Mouse (Mus musculus) spleen, adult 12 weeks (tissue): ENCODE measurements at regions not wholly inside any gene's neighbourhood (a gene's known extent, or its start where the extent isn't known, plus 50 kb on each side); places are given as distances from the start of the nearest gene placed in this dataset.

Experiments
- DNase-seq: peaks from one replicate; pipeline ENCODE4 v3.0.0; 2022; ENCODE audit warnings: low spot score

DNA sequence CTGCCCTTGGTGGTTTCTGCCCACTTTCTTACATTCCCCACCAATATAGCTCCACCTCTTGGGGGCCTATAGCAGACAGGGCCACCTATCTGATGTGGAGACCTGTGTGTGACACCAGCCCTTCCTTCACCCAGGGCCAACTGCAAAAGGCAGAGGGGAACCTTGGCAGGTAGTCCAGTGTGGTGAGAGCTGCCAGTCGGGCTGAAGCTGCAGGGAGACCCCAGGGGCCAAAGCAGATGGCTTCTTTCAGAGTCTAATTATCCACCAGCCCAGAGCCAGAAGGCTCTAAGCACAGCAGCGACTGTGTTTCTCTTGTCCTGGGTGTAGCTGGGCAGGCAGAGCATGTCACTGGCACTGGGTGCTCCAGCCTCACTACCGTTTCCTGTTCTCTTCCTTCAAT, 104.5 kb downstream of the Chst1 start:
- DNase-seq = no peak

DNA sequence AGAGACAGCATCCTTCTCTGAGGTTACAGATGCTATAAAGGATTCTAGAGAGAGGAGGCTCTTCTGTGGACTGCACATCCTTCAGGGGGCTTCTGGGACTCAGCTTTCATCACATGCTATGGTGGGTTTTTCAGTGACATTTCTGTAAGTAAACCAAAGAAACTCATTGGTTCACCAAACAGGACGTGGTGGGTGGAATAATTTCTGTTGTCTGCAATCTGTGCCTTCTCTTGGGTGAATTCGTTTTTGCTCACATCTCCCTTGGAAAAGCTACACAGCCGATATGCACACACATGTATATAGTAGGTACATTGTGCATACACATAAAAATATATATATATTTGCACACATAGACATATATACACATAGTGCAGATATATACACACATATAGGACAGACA, 110.2 kb downstream of the Chst1 start:
- no peak for DNase-seq

DNA sequence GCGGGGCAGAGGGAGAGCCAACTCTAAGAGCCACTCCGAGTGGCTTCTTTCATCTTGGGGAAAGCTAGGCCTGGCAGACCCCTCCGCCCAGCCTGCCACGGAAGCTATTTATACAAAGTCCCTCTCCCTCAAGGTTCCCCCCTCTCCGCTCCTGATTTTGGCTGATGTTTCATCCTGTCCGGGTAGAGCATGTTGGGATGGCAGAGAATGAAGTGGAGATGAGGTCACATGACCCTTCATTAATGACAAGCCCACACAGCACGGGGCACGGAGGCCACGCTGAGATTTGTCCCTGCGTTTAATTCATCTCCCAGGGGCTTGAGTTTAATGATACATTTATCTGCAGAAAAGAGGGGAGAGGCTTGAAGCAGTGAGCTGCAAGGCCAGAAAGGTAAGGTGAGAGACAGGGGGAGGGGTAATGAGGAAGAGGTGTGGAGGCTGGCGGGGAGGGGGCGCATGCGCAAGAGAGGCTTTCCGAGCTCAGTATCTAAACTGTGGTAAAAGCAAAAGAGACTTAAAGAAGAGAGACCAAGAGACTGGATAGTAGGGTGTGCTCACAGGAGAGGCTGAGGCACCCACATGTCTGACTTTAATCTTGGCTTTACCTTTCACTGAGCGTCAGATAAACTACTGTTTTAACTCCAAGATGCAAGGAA, 111.7 kb downstream of the Chst1 start:
- no peak for DNase-seq

DNA sequence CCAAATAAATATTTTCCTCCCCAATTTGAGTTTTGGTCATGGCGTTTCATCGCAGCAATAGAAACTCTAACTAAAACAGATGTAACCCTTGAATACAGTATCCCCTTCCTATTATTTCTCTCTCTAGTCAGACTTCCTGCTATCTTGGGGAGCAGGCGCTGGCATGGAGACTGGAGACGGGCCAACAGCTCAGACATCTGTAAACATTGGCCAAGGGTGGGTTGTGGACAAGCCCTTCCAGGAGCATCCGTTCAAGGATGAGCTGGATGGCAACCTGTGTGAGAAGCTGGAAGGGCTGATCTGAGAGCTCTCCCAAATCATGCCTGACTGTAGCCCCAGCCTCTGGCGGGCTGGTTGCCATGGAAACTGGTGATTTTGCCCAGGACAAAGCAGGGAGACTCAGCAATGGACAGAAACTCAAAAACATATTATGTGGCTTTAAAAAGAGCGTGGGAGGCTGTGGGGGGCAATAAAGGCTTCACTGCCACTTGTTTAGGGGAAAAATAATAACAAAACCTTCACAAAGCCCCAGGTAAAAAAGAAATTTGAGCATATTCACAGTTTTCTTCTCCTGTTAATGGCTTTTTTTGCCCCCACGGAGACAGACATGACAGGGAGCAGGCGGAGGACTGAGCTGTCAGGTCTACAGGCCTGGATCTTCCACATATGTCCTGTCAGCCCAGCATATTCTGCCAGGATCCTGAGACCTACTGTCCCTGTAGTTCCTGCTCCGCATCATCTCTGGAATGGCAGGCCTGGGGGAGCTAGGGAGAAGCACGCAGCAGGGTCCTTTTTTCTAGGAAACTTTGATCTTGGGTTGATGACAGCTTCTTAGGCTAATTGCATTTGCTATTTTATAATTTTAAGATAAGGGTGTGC, 113.0 kb downstream of the Chst1 start:
- DNase-seq = no peak

DNA sequence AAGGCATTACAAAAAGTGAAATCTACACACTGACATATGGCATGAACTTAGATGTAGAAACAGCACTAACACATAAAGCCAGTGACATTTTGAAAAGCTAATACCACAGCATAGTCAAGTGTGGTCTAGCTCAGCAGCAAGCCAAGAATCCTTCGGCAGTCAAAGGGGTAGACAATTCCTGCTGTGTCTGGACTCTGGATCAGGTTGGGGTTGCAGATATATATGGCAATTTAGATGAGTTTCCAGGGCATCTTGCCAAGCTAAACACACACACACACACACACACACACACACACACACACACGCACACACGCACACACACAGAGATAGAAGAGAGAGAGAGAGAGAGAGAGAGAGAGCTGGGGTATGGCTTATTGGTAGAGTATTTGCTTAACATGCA, 118.2 kb downstream of the Chst1 start:
- no peak for DNase-seq

DNA sequence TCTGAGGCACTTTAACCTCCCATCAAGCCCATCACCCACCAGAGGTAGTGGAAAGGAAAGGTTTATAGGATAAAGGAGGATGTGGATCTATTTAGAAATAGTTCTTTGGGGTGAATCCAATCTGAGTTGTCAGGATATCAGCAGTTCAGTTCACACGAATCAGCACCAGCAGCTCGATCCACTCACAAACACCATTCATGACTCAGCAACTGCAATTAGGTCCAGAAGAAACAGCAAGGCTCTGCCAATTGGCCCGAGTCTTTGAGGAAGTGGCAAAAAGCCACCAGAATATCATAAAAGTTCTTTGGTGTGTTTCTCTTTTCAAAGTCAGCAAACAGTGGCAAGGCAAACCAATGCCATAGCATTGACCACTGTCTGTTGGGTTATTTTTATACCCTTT, 122.4 kb downstream of the Chst1 start:
- DNase-seq = no peak

DNA sequence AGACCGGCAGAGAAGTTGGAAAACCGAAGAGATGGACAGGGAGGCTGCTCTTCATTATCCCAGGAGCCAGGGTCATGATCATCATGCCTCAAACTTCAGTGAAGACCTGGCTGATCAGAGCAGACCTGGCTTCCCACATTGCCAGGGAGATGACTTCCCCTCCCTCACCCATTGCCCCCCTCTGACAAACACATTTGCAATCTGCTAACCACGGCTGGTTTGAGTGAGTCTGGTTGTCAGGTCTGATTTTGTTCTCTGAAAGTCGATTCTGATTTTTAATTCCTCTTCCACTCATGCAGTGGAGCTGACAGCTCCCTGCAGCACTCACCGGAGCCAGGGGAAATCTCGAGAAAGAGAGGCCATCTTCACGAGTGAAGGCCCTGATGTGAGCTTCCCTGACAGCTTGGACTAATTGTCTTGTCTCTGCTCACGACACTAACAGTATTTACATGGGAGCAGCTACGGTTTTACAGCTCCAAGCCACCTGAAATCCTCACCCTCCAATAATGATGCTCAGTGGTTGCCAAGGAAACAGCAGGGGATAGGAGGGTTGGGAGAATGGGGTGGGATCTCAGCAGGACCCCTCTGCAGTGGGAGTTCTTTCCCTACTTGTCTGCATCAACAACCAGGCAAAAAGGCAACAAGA, 124.2 kb downstream of the Chst1 start:
- DNase-seq = no peak

DNA sequence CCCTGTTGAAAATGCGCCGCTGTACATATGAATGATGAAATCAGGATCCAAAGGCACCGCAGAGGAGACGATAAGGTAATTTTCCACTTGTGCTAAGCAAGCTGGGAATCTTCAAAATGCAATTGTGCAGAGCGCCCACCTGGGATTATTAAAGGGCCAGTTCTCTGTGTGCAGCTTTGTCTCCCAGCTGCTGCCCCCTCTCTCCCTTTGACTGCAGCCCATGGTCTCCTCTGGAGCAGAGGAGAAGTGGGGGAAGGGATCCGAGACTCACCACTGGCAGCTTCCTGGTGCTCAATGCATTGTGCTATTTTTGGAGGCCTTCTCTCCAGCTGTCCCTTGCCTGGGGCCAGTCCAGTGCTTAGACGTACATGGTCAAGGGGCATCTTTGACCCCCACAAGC, 127.1 kb downstream of the Chst1 start:
- no peak for DNase-seq

DNA sequence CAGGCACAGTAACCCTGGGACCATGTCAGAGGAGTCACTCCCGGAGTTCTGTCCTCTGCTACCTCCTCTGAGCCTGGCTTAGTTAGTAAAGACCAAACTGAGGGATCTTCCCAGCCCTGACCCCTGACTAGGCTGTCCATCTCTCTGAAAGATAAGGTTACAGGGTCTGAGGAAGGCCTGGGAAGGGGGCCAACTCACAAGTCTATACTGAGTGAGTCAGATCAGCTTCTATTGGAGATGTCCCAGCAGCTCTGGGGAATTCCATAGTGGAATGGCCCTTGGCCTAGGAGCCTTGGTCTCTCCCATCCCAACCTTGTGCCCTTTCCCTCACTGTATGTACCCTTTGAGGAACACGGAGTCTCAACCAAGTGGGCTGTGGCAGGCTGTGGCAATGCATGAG, 127.7 kb downstream of the Chst1 start:
- DNase-seq = no peak

DNA sequence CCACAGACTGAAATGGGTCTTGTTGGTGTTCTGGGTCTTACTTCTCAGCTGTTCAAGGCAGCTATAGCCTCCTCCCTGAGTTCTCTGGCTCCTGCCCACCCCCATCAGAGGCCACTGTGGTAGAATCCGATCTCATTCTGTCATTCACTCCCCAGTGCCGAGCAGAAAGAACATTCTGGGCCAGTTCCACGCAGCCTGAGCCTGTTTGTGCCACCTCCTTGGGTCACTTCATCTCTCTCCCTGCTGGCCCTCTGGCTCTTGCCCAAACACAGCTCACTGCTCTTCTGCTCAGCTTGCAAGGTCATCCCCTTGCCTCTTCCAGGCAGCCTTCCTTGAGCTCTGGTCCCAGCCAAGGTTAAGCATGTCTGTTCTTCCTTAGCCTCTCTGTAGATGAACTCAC, 128.9 kb downstream of the Chst1 start:
- no peak for DNase-seq

DNA sequence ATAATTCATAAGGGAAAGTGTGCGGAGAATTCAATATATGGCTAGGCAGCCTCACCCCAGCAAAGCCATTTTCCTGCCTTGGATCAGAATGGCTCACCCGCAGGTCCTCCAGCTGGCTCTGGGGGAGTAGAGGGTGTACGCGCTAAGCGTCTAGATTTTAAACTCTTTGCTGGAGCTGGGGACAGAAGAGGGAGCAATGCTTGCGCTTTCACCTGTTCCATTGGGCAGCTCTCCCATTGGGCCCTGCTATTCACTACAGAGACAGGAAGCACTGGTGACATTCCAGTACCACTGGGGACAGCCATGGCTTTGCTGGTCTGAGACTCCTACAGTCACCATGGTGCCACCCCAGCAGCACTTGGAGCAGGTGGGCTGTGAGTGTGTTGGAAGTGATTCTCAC, 130.9 kb downstream of the Chst1 start:
- no peak for DNase-seq

DNA sequence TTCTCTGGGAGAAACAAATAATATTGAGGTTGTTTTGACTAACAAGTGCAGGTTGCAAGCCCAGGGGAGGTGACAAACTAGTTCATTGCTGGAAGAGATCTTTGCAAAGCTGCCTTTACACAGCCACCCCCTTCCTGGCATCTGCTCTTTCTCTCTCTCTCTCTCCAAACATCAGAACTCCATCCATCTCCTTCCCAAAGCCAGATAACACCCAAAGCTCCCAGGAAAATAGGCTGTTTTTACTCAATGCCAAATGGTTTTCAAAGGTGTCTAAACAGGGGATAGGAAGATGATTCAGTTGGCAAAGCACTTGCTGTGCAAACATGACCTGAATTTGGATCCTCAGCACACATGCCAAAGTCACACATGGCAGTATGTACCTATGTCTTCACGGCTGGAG, 133.9 kb downstream of the Chst1 start:
- DNase-seq = no peak

DNA sequence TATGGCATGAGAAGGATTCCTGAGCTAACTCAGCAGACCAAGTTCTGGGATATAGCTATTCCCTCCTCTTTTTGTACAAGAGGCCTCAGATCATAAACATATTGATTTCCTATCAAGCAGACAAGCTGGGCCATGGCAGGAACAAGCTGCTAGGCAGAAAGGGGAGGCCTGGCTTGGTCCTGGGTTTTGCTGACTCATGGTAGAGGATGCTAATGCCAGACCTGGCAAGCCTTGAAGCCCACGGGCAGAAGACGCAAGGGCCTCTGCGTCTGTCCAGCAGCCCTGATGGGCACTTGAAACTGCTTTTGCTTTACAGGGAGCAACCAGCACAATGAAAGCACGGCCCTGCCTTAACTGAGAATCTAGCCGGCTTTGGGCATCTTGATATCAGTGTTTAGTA, 136.3 kb downstream of the Chst1 start:
- DNase-seq = no peak

DNA sequence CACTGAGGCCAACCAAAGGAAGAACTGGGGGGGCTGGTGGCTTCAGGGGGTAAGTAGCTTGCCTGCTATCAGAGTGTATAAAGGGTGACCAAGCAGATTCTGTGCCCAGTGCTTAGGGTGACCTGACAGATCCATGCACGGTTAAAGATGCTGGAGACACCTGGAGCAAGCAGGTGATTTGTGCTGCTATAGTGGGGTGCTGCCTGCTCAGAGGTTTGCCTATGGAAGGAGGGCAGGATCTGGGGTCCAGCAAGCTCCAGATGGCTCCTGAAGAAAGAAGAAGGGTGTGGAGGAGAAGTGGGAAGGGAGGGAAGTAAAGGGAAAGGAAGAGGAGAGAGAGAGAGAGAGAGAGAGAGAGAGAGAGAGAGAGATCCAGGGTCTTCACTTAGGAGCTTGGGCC, 137.8 kb downstream of the Chst1 start:
- DNase-seq = no peak

DNA sequence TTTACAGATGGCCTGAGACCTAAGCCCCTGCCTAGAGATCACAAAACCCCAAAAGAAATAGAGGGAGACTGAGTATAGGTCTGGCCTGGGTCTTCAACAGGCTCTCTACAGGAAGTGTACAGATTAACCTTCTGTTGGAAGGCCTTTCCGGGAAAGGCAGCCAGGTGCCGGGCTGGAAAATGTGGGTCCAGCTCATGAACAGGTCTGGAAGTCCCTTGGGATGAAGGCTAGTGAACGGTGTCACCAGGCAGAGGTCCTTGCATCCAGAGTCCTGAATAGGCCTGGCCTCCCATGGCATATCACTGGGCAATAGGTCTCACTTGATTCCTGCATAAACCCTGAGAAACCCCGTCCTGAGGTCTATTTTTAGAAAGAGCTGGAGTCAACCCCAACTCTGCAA, 140.1 kb downstream of the Chst1 start:
- no peak for DNase-seq

DNA sequence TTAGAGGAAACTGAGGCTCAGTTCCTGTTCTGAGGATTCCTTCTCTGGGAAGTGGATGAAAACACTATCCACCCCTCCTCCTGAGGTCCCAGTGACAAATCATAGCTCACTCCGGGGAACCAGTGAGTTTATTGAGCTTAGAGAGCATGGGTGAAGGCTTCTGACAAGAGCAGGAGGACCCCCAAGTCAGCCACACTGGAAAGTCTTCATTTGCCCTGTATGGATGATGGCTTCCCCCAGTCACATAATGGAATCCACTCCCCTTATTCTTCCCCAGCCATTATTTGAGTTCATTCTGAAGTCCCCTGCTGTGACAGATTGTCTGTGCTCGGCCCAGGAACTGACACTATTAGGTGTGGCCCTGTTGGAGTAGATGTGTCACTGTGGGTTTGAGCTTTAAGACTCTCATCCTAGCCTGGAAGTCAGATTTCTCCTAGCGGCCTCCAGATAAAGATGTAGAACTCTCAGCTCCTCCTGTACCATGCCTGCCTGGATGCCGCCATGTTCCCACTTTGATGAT, 141.3 kb downstream of the Chst1 start:
- no peak for DNase-seq

DNA sequence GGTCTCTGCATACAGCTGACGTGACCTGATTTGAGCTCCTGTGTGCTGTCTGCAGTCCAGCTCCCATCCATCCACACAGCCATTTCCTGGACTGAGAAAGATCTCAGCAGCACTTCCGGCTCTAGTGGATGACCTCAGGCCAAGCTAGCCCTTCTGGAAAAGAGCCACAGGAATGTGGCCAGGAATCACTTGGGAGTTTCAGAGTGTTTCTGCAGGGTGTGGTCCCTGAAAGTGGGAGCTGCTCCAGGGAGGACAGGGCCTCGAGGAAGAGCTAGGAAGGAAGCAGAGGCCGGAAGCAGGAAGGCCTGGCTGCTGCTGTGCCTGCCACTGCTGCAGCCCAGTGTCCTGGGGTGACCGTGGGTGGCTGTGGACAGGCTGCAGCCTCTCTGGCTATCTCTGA, 142.5 kb downstream of the Chst1 start:
- DNase-seq = no peak

DNA sequence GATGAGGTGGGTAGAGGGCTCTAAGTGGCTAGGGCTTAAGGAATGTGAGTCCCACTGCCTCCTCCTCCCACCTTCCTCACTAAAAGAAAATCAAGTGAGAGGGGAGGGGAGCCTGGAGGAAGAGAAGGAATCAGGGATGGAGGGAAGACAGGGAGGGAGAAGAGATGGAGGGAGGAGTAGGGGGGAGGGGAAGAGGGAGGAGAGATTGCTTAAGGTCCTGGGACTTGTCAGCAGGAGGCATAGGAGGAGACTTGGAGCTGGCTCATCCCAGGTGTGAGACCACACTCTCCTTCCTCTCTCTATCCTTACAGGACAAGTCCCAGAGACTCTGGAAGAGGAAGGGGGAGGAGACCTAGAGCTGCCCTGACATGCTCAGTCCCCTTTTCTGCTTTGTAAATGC, 143.2 kb downstream of the Chst1 start:
- no peak for DNase-seq

DNA sequence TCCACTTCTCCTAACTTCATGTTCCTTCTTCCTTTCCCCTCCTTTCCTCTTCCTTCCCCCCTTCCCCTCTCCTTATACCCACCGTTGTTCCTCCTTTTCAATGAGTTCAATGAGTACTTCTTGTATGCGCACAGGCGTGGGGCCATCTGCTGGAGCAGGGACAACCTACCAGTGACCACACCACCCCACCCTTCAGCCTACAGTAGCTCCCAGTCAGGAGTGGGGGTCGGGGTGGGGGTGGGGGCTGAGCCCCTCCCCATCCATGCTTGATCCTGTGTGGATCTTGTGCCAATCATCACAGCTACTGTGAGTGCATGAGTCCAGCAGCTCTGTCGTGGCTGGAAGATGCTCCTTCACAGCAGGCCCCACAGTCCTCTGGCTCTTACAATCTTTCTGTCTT, 143.6 kb downstream of the Chst1 start:
- DNase-seq = no peak

DNA sequence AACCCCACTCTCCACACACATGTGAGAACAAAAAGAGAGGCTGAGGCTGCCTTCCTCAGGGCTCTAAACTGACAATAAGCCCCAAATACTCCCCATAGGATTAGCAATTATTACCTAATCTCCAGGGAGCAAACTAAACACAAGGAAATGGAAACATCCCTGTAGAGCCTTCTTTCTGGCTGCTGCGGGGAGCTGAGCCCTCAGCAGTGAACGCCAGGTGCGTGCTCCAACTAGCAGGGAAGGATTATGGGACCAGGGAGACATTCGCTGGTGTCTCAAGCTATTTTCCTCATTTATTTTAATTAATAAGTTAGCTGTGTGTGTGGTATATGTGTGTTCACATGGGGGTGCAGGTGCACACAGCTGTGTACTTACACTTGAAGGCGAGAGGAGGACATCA, 144.4 kb downstream of the Chst1 start:
- DNase-seq = no peak

DNA sequence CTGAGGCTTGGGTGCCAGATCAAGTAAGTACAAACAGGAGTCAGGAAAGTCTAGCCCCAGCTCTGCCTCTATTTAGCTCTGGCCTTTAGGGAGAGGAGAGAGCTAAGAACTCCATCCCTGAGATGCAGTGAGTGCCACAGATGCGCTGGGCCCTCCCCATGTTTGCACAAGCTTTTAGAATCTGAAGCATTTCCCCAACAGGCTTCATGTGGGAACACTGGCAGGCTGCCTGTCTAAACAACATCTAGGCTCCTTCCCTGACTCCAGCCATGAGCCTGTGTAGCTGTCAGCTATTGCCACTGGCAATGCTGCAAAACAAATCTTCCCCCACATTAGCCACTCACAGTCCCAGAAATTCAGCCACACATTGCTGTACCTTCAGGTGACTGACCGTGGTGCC, 147.9 kb downstream of the Chst1 start:
- DNase-seq = no peak

DNA sequence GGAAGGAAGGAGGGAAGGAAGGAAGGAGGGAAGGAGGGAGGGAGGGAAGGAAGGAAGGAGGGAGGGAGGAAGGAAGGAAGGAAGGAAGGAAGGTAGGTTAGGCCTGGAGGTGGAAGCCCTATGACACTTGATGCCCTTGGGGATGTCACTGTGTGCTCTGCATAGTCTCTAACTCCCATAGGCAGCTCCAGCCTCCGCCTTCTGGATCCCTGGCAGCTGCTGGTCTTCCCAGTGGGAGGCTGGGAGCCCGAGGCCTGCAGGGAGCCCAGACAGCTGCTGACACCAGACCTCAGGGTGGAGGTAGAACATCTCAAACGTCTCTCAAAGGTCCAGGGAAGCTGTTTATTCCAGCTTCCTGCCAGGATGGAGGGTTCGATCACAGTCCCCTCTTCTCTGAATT, 150.6 kb downstream of the Chst1 start:
- no peak for DNase-seq

DNA sequence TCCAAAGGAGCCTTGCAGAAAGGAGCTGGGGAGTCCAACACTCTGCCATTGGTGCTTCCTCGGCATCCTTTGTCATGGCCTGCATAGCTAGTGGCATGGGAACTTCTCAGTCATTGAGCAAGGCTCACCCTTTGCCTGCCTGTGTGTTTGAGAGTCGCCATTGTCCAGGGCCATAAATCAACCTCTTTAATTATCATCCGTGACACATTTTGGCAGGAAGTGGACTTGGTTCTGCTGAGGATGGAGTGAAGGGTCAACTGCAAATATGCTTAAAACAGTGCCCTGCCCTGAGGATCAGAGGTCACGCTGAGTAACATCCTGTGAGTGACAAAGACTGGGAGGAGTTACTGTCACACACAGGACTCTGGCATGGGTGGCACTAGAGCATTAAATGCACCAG, 151.2 kb downstream of the Chst1 start:
- DNase-seq = no peak
